Mouse (Mus musculus) liver, adult 2 months (tissue): ENCODE measurements around the gene Cog2.

ENCODE experiments used
- CTCF ChIP-seq: fragments of 200-500 bp; IDR thresholded peaks from 2 replicates; pipeline ENCODE4 v1.5.1; 2011; ENCODE audit warnings: low read depth, low read length, control low read depth
- POLR2A ChIP-seq: fragments of 200-500 bp; IDR thresholded peaks from 2 replicates; pipeline ENCODE4 v1.6.1; 2011; ENCODE audit warnings: low read length, control low read depth; ENCODE audit not compliant: insufficient read depth; ENCODE audit errors: extremely low read depth

GRCm38 (mm10) chr8:124543272-124543671 is 22.7 kb downstream of the Cog2 start:
- TF ChIP-seq CTCF (no peak), POLR2A (no peak)
